Mouse (Mus musculus): Measurements from ENCODE around the gene Fahd1. TPM values are rescaled to one million over a fixed set of nuclear protein-coding genes. Genes with fewer than 3 reads are reported as not detected.

Fahd1 gene
- polyA plus RNA-seq (2016; fragmentation: Nextera tagmentation; extraction: Ambion mirVana) = 17.3 and 17.7 TPM in 2 replicates

DNA sequence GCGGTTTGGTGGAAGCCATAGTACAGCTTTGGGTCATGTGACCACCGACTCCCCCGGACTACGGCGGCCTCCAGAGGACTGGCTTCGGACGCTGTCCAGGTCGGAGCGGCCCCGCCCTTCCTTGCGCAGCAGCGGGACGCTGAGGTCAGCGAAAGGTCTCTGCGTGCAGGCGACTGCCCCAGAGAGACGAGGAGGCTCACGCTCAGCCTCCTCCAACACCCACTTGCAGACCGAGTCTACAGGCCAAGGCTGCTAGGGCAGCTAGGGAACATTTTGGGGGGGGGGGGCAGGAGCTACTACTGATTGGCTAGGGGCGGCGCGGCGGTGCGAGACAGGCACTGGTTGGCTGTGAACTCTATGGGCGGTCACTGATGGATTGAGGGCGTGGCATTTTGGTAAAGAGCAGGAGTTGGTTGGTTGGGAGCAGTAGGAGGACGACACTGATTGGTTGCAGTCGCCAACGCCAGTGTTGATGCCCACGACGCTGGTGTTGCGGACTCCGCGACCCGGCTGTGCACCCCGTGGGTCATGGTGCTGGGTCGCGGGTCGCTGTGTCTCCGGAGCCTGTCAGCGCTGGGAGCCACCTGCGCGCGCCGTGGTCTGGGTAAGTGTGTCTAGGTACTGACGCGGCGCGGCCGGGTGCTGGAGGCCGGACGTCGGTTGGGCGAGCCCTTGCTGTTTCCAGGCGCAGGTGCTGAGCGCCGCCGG, at the start of gene Fahd1:
Fahd1 (minus strand) TSS at position 300 of the 708 bp plus-strand sequence.
- Histone ChIP-seq H3K36me3 (replicated peaks) (peaks cover 10% of the 10 kb centered on the region), H3K27ac (peak within 1 kb of the TSS; percentile 91), H3K4me3 (replicated peaks) (peak within 1 kb of the TSS; percentile 80), H3K4me2 (peak within 1 kb of the TSS; percentile 83), H3K9ac (peak within 1 kb of the TSS; percentile 71), H3K27me3 (peaks cover 15% of the 10 kb centered on the region), H3K9me3 (no peaks in the 10 kb centered on the region), H3K4me1 (peaks cover 24% of the 10 kb centered on the region)
- ATAC-seq (ENCODE audit: low FRiP score) = peak; percentile 100
- under 1% methylated on average over 58 of the region's 58 CpGs for WGBS

DNA sequence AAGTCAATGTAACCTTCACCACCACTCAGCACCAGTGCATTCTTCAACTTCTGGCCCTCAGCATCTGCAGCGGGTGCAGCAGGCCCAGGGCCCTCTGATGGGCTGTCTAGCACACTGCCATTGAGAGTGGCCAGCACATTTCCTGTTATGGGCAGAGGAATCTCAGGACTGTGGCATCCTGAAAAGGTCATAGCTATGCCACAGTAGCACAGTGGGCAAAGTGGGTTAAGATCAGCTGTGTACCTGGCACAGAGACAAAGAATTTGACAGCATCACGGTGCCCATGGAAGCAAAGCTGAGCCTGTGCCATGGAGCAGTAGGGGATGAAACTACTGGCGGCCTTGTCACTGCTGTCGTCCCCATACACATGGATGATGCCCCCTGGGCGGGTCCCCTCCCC, 49.0 kb upstream of the Fahd1 start:
- H3K4me1 ChIP-seq = peaks cover 27% of the 10 kb centered on the region
- H3K27ac ChIP-seq = no peak overlapping the region
- WGBS = 90% methylated on average over 5 of the region's 5 CpGs
- H3K4me2 ChIP-seq = no peak overlapping the region
- H3K9me3 ChIP-seq = no peaks in the 10 kb centered on the region
- H3K36me3 ChIP-seq (replicated peaks) = peaks cover 72% of the 10 kb centered on the region
- no peak overlapping the region for H3K4me3 ChIP-seq (replicated peaks)
- H3K27me3 ChIP-seq = no peaks in the 10 kb centered on the region
- H3K9ac ChIP-seq = no peak overlapping the region
- no peak for ATAC-seq (ENCODE audit: low FRiP score)

DNA sequence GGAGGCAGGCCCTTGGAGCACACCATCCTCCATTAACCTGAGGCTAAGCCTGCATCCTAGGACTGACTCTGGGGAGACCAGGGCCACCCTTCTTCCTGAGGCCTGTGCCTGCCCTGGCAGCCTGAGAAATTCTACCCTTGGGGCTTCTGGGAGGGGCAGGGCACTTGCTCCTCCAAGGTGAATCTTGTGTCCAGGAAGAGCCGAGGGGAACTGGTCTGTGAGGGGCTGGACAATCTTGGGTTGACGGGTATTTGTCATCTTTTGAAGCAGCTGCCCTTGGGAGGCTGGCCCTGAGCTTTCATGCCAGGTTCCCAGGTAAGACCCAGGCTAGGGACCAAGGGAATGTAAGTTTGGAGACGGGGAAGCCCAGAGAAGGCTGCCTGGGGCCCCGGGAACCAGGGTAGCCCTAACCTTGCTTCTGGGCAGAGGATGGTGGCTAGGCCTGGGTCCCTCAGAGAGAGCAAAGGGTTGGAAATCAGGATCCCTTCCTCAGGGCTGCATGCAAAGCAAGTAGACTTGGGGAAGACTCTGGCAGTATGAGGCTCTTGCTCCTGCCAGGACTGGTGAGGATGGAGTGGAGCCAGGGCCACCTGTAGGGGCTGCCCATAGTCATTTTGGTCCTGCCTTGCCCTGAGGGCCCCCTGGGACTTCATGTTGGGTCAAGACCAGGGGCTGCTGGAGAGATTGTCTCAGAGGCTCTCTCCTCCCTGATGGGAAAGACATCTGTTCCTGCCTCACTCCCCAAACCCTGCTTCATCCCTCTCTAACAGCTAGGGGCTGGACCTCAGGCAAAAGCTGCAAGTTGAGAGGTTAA, 48.1 kb upstream of the Fahd1 start:
- Histone ChIP-seq H3K4me1 (peaks cover 35% of the 10 kb centered on the region), H3K9ac (peak overlapping the region; percentile 91; the same call in 1 of the 2 replicates), H3K27ac (no peak overlapping the region), H3K4me3 (replicated peaks) (peak overlapping the region; percentile 89; the same call in 1 of the 2 replicates), H3K4me2 (no peak overlapping the region), H3K27me3 (no peaks in the 10 kb centered on the region), H3K36me3 (replicated peaks) (peaks cover 66% of the 10 kb centered on the region), H3K9me3 (no peaks in the 10 kb centered on the region)
- WGBS = 83% methylated on average over 4 of the region's 4 CpGs
- no peak for ATAC-seq (ENCODE audit: low FRiP score)

DNA sequence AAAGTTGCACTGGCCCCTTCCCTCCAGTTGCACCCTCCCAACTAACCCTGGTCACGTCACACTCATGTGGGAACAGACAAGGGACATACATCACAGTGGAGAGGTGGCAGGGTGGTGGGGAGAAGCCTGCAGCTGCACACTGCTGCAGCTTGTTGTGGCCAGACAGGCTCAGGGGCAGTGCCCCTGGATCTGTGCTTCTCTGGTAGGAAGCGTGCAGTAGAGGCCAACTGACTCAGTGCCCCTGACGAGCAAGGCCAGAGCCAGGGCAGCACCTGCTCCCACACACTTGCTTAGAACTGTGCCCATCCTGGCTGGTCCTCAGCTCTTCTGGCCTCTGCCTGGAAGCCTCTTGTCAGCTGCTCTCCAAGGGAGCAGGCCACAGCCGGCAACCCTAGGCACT, 47.4 kb upstream of the Fahd1 start:
- WGBS = 72% methylated on average over 4 of the region's 4 CpGs
- Histone ChIP-seq H3K27ac (no peak overlapping the region), H3K4me2 (peak overlapping the region; percentile 98), H3K9ac (peak overlapping the region; percentile 91), H3K36me3 (replicated peaks) (peaks cover 66% of the 10 kb centered on the region), H3K4me3 (replicated peaks) (peak overlapping the region; percentile 89), H3K4me1 (peaks cover 38% of the 10 kb centered on the region), H3K27me3 (no peaks in the 10 kb centered on the region), H3K9me3 (no peaks in the 10 kb centered on the region)
- no peak for ATAC-seq (ENCODE audit: low FRiP score)

DNA sequence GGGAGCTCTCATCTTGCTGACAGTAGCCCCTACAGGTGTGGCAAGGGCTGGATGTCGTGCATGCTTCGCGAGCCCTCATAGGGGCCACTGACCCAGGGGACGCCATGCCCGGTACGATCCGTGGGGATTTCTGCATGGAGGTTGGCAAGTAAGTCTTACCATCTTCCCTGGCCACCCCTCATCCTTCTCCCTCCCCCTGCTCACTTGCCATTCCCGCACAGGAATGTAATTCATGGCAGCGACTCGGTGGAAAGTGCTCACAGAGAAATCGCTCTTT, 46.8 kb upstream of the Fahd1 start:
- H3K4me1 ChIP-seq = peaks cover 38% of the 10 kb centered on the region
- H3K4me3 ChIP-seq (replicated peaks) = peak overlapping the region; percentile 89
- peaks cover 66% of the 10 kb centered on the region for H3K36me3 ChIP-seq (replicated peaks)
- H3K27ac ChIP-seq = peak overlapping the region; percentile 81
- H3K4me2 ChIP-seq = peak overlapping the region; percentile 98
- H3K9ac ChIP-seq = peak overlapping the region; percentile 91
- no peaks in the 10 kb centered on the region for H3K27me3 ChIP-seq
- 32% methylated on average over 11 of the region's 11 CpGs for WGBS
- H3K9me3 ChIP-seq = no peaks in the 10 kb centered on the region
- ATAC-seq (ENCODE audit: low FRiP score) = no peak

DNA sequence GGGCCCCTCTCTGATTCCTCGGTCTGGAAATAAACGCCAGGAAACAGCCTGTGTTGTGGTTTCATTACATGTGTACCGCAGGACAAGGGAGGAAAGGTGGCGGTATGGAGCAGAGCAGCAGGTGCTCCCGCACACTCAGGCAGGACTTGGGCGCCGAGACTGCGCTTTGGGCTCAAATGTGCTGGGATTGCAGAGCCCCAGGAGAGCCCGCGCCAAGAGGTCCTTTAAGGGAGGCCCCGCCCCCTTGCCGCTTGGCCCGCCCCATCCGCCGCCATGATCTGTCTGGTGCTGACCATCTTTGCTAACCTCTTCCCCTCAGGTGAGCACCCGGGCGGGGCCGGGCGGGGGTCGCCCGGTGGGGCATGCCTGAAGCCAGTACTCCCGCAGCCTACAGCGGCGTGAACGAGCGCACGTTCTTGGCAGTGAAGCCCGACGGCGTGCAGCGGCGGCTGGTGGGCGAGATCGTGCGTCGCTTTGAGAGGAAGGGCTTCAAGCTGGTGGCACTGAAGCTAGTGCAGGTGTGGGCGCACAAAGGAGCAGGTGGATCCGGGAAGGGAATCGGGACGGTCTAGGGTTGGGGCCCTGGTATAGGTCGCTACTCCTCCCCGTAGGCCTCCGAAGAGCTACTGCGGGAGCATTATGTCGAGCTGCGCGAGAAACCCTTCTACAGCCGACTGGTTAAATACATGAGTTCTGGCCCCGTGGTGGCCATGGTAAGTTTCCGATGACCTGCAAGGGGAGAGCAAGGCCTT, 46.3 kb upstream of the Fahd1 start, which contains the start of gene Nme3:
Nme3 (plus strand) TSS at position 260 of the 752 bp plus-strand sequence.
- H3K9me3 ChIP-seq = no peaks in the 10 kb centered on the region
- H3K27me3 ChIP-seq = no peaks in the 10 kb centered on the region
- WGBS = 1% methylated on average over 50 of the region's 50 CpGs
- H3K9ac ChIP-seq = peak within 1 kb of the TSS; percentile 91
- ATAC-seq (ENCODE audit: low FRiP score) = peak; percentile 81
- H3K4me3 ChIP-seq (replicated peaks) = peak within 1 kb of the TSS; percentile 89
- H3K4me2 ChIP-seq = peak within 1 kb of the TSS; percentile 98
- H3K4me1 ChIP-seq = peaks cover 38% of the 10 kb centered on the region
- peak within 1 kb of the TSS; percentile 81 for H3K27ac ChIP-seq
- peaks cover 65% of the 10 kb centered on the region for H3K36me3 ChIP-seq (replicated peaks)

DNA sequence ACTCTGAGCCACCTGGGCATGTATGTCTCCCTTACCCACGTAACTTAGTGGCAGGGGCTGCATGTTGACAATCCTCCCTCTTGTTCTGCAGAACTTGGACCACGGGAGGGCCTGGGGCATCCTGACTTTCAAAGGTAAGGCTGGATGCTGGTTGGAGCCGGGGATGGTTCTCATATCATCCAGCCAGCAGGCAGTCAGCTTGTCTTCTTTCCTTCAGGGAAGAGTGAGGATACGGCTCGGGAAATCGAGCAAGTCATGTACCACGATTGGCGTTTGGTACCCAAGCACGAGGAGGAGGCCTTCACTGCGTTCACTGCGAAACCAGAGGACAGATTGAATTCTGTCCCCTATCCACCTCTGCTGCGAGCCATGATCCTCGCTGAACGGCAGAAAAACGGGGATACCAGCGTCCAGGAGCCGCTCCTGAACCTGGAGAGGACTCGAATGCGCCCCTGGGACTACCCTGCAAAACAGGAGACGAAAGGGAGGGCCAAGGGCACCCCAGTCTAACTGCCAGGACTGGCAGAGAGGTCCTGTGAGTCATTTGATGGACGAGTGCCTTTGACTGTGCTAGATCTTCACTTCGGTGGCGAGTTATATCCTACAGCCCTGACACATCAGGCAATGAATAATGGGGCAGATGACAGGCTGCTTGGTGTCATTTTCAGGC, 45.5 kb upstream of the Fahd1 start:
- peak overlapping the region; percentile 98 for H3K4me2 ChIP-seq
- peak overlapping the region; percentile 89 for H3K4me3 ChIP-seq (replicated peaks)
- no peak for ATAC-seq (ENCODE audit: low FRiP score)
- peak overlapping the region; percentile 81 for H3K27ac ChIP-seq
- no peaks in the 10 kb centered on the region for H3K9me3 ChIP-seq
- WGBS = 15% methylated on average over 23 of the region's 23 CpGs
- peaks cover 38% of the 10 kb centered on the region for H3K4me1 ChIP-seq
- H3K27me3 ChIP-seq = no peaks in the 10 kb centered on the region
- H3K36me3 ChIP-seq (replicated peaks) = peaks cover 65% of the 10 kb centered on the region
- peak overlapping the region; percentile 91 for H3K9ac ChIP-seq

DNA sequence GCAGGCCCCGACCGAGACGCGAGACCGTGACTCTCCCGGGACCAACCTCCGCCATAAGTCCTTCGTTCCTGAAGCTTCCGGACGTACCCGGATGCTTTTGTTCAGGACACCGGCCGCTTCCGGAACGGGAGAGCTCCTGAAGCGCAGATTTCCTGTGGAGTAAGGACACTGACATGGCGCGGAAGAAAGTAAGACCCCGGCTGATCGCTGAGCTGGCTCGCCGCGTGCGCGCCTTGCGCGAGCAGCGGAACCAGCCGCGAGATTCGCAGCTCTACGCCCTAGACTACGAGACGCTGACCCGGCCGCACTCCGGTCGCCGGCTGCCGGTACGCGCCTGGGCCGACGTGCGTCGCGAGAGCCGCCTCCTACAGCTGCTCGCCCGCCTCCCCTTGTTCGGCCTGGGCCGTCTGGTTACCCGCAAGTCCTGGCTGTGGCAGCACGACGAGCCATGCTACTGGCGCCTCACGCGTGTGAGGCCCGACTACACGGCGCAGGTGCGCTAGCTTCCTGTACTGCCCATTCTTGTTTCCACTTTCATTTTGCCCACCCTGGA, 44.9 kb upstream of the Fahd1 start, which contains the start of the genes Eme2 and Mrps34:
Eme2 (minus strand) TSS at position 93 of the 553 bp plus-strand sequence.
Mrps34 (plus strand) TSS at position 122 of the 553 bp plus-strand sequence.
- ATAC-seq (ENCODE audit: low FRiP score) = peak; percentile 65
- Histone ChIP-seq H3K4me1 (peaks cover 38% of the 10 kb centered on the region), H3K4me3 (replicated peaks) (peak within 1 kb of the TSS; percentile 89), H3K36me3 (replicated peaks) (peaks cover 65% of the 10 kb centered on the region), H3K9ac (peak within 1 kb of the TSS; percentile 91), H3K27me3 (no peaks in the 10 kb centered on the region), H3K4me2 (peak within 1 kb of the TSS; percentile 98), H3K9me3 (no peaks in the 10 kb centered on the region), H3K27ac (peak within 1 kb of the TSS; percentile 81)
- WGBS = under 1% methylated on average over 62 of the region's 62 CpGs

DNA sequence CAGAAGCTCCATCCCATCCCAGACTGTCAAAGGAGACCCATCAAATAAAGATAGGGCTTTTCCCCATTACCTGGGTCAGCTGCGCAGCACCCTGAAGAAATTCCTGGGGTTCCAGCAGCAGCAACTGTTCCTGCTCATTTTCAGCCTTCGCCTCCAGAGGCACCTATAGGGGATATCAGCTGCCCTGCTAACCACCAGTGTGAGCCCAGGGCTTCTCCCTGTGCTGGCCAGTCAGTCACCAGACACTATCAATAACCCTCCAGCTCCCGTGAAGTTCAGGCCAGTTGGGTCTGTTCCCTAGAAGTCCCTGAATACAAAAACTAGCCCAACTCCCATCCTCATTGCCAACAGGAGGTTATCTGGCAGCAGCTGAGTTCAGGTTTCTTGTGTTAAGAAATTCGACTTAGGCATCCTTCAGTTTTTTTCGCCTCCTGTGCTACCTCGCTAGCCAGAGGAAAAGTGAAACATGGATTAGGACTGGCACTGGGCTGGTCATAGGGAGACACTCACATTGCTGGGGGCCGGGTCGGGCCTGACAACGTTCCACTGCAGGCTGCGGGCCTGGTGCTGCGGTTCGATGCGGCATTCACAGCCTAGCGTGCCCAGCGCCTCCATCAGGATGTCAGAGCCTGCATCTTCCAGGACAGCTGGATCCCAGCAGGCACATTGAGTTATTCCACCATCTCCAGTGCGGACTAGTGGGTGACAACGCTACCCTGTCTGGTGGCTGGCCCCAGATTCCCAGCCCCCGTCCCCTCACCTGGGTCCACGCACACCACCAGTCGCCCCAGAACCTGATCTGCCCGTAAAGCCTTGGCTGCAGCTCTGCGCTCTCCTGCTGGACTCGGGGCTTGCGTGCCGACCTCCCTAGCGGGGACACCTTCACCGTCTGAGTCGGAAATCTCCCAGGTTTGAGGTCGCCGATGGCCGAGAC, 44.2 kb upstream of the Fahd1 start:
- peak; percentile 30 for ATAC-seq (ENCODE audit: low FRiP score)
- H3K9ac ChIP-seq = peak overlapping the region; percentile 91
- peak overlapping the region; percentile 78 for H3K27ac ChIP-seq
- 13% methylated on average over 31 of the region's 31 CpGs for WGBS
- H3K36me3 ChIP-seq (replicated peaks) = peaks cover 65% of the 10 kb centered on the region
- peak overlapping the region; percentile 98 for H3K4me2 ChIP-seq
- no peaks in the 10 kb centered on the region for H3K27me3 ChIP-seq
- no peaks in the 10 kb centered on the region for H3K9me3 ChIP-seq
- peaks cover 38% of the 10 kb centered on the region for H3K4me1 ChIP-seq
- peak overlapping the region; percentile 89 for H3K4me3 ChIP-seq (replicated peaks)

DNA sequence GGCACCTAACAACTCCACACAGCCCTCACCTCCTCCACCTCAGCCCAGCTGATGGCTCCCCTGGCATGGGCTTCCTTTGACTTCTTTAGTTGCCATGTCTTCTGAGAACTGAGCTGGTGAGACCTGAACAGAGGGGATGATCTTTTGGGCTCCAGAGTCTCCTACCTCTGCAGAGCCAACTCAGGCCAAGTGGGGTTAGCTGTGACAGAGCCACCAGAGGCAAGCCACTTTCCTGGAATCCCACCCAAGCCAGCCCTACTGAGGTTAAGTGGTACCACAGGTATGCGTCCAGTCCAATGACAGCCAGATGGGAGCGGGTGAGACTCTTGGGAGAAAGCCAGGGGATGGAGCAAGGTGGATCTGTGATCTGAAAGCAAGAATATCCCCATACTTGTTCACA, 43.1 kb upstream of the Fahd1 start:
- H3K27ac ChIP-seq = no peak overlapping the region
- H3K9me3 ChIP-seq = no peaks in the 10 kb centered on the region
- peaks cover 39% of the 10 kb centered on the region for H3K4me1 ChIP-seq
- no peaks in the 10 kb centered on the region for H3K27me3 ChIP-seq
- H3K9ac ChIP-seq = no peak overlapping the region
- no peak for ATAC-seq (ENCODE audit: low FRiP score)
- 98% methylated on average over 2 of the region's 2 CpGs for WGBS
- no peak overlapping the region for H3K4me3 ChIP-seq (replicated peaks)
- peaks cover 57% of the 10 kb centered on the region for H3K36me3 ChIP-seq (replicated peaks)
- H3K4me2 ChIP-seq = peak overlapping the region; percentile 98; the same call in 1 of the 2 replicates
